Mouse (Mus musculus): ENCODE results near the gene Raver1.

GRCm38 (mm10) chr9:21125502-21126258 is 33.9 kb upstream of the Raver1 start:
- TF ChIP-seq CTCF (IDR thresholded peaks at IDR 0.05; ENCODE audit: extremely low read depth, insufficient read length, insufficient replicate concordance, low read depth, low read length) (no peak), POLR2A (IDR thresholded peaks at IDR 0.05; ENCODE audit: low read depth, low read length) (no peak)
